Mouse (Mus musculus): ENCODE measurements around the gene Macrod2. TPM values are rescaled to one million over a fixed set of nuclear protein-coding genes. Genes with fewer than 3 reads are reported as not detected.

Macrod2 gene
- polyA plus RNA-seq, 1 experiment from 2014 or later: 75.4 TPM

DNA sequence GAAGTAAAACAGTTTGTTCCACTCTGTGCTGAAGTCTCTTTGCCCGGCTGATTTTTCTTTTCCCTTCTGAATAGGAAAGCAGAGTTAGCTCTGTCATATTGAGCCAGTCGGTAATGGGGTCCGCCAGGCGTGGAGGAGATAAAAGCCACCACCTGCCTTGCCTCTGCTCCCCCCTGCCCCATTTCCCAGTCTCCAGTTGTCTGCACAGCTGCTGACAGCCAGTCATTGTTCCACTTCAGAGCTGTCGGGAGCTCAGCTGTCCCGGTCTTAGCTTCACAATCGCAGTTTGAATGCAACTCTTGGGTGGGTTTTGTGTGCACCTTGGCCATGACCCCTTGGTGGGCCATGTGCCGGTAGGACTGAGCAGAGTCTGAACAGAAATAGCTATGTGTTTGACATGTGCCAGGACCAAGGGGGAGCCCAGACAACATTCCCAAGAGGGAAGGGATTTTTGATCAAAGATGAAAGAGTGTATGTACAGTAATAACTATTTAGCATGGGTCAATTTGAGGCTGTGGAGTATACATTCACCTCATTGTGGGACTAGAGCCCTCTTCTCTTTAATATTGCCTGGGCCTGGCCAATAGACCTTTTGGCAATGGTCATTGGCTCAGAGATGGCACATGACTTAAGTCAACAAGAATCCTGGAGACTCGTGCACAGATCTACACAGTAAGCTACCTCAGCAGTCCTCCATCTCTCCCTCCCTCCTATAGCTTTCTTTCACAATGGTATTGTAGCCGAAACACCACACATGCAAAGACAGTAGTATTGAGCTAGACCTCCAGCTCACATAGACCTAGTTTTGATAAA lies 917.2 kb downstream of the Macrod2 start:
- H3K27me3 ChIP-seq: no peaks in the 10 kb centered on the region
- H3K4me2 ChIP-seq (replicated peaks): no peak overlapping the region
- H3K27ac ChIP-seq: peak overlapping the region; percentile 37; the same call in 1 of the 2 replicates
- 17% methylated on average over 10 of the region's 10 CpGs for WGBS
- no peak overlapping the region for H3K4me3 ChIP-seq (replicated peaks)
- peaks cover 20% of the 10 kb centered on the region for H3K4me1 ChIP-seq (replicated peaks)
- H3K36me3 ChIP-seq: no peaks in the 10 kb centered on the region
- peak; percentile 94 for ATAC-seq
- no peaks in the 10 kb centered on the region for H3K9me3 ChIP-seq
- no peak overlapping the region for H3K9ac ChIP-seq (replicated peaks)

GRCm38 (mm10) chr2:141315349-141315748 lies 920.2 kb downstream of the Macrod2 start:
- Histone ChIP-seq H3K27ac (no peak overlapping the region), H3K4me3 (replicated peaks) (no peak overlapping the region), H3K9ac (replicated peaks) (no peak overlapping the region), H3K9me3 (no peaks in the 10 kb centered on the region), H3K4me1 (replicated peaks) (peaks cover 19% of the 10 kb centered on the region), H3K36me3 (no peaks in the 10 kb centered on the region), H3K27me3 (no peaks in the 10 kb centered on the region), H3K4me2 (replicated peaks) (no peak overlapping the region)
- ATAC-seq: no peak
- 92% methylated on average over 3 of the region's 3 CpGs for WGBS

- Histone ChIP-seq H3K9ac (replicated peaks) (no peak overlapping the region), H3K4me2 (replicated peaks) (no peak overlapping the region), H3K27ac (no peak overlapping the region), H3K4me3 (replicated peaks) (no peak overlapping the region), H3K9me3 (no peaks in the 10 kb centered on the region), H3K27me3 (no peaks in the 10 kb centered on the region), H3K36me3 (no peaks in the 10 kb centered on the region), H3K4me1 (replicated peaks) (no peaks in the 10 kb centered on the region)
- ATAC-seq: no peak; the same call in 1 of the 2 replicates
- WGBS: 63% methylated on average over 7 of the region's 7 CpGs
Measured at GRCm38 (mm10) chr2:141323956-141324460, 928.9 kb downstream of the Macrod2 start.

DNA sequence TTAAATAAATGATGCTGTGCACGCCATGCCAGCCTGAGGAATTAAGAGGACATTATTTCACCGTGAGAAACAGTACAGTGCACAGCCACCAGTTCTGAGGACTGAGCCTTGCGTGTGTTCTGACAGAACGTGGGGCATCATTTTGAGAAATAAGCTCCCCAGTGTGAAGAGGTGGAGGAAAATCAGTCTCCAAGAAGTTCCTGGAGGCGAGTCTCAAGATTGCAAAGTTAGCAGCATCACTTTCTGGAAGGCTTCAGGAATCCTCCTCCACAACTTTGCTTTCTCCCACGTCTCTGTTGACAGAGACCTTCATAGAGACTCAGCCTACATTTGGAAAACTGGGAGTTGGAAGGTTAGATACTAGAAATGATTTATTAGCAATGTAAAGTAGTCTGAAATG lies 932.2 kb downstream of the Macrod2 start:
- no peak overlapping the region for H3K9ac ChIP-seq (replicated peaks)
- no peak overlapping the region for H3K4me2 ChIP-seq (replicated peaks)
- H3K36me3 ChIP-seq: no peaks in the 10 kb centered on the region
- no peaks in the 10 kb centered on the region for H3K9me3 ChIP-seq
- no peaks in the 10 kb centered on the region for H3K4me1 ChIP-seq (replicated peaks)
- H3K4me3 ChIP-seq (replicated peaks): no peak overlapping the region
- 84% methylated on average over 6 of the region's 6 CpGs for WGBS
- H3K27ac ChIP-seq: no peak overlapping the region
- no peaks in the 10 kb centered on the region for H3K27me3 ChIP-seq
- ATAC-seq: no peak

DNA sequence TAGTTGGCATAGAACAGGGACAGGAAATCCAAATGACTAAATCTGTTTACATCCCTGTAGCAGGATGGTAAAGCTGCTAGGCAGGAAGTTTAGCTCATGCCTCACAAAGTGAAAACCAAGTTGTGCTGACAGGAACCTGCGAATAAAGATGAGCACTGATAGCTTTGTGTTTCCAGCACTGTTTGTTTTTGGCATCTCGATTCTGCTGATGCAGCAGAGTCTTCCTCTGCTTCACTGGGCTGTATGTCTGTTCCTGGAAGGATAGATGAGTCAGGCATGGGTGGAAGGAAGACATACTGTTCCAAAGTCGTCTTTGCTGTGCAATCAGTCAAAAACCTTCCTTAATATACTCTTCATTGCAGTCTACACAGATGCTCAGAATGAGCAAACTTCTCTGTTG lies 942.6 kb downstream of the Macrod2 start:
- no peak overlapping the region for H3K4me3 ChIP-seq (replicated peaks)
- no peaks in the 10 kb centered on the region for H3K4me1 ChIP-seq (replicated peaks)
- H3K27me3 ChIP-seq: no peaks in the 10 kb centered on the region
- no peak overlapping the region for H3K4me2 ChIP-seq (replicated peaks)
- no peak for ATAC-seq
- H3K9me3 ChIP-seq: 0 out of 2 replicates have a peak, but pooled peaks cover 3% of the 10 kb centered on the region
- H3K36me3 ChIP-seq: no peaks in the 10 kb centered on the region
- 85% methylated on average over 3 of the region's 3 CpGs for WGBS
- H3K9ac ChIP-seq (replicated peaks): no peak overlapping the region
- no peak overlapping the region for H3K27ac ChIP-seq

DNA sequence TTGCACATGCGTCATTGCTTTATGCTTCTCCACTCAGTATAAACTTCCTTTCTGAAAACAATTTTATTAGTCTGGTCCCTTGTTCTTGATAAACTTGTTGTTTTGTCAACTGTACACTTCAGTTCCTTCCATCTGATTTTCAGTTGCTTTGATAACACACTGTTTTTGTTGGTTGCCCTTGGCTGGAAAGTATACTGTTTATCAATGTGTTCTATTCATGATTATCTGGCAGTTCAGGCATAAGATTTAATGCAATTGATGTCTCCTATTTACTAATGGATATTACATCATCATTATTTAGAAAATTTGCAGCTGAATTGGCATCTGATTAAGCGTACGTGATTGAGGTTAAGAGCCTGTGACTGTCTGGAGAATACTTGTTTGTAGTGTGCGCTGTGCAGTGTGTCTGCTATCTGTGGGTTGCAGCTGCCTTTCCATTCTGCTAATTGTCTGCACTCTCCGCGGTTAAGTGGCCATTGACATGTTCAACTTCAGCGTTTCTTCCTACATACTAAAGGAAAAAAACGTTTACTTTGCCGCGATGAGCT lies 949.0 kb downstream of the Macrod2 start:
- Histone ChIP-seq H3K27ac (no peak overlapping the region), H3K9me3 (no peaks in the 10 kb centered on the region), H3K4me2 (replicated peaks) (no peak overlapping the region), H3K9ac (replicated peaks) (no peak overlapping the region), H3K4me3 (replicated peaks) (no peak overlapping the region), H3K4me1 (replicated peaks) (no peaks in the 10 kb centered on the region), H3K27me3 (no peaks in the 10 kb centered on the region), H3K36me3 (no peaks in the 10 kb centered on the region)
- ATAC-seq: peak; percentile 80
- WGBS: 61% methylated on average over 10 of the region's 10 CpGs

- WGBS: 82% methylated on average over 2 of the region's 2 CpGs
Measured at GRCm38 (mm10) chr2:141352623-141353022, 957.5 kb downstream of the Macrod2 start.

GRCm38 (mm10) chr2:141388632-141389031 lies 993.5 kb downstream of the Macrod2 start:
- Histone ChIP-seq H3K9me3 (no peaks in the 10 kb centered on the region), H3K36me3 (no peaks in the 10 kb centered on the region), H3K27ac (no peak overlapping the region), H3K27me3 (no peaks in the 10 kb centered on the region), H3K4me2 (replicated peaks) (no peak overlapping the region), H3K4me1 (replicated peaks) (no peaks in the 10 kb centered on the region), H3K4me3 (replicated peaks) (no peak overlapping the region), H3K9ac (replicated peaks) (no peak overlapping the region)
- ATAC-seq: no peak
- WGBS: 78% methylated on average over 2 of the region's 2 CpGs

More at GRCm38 (mm10) chr2:141352623-141353022, 957.5 kb downstream of the Macrod2 start:
- Histone ChIP-seq H3K9me3 (no peaks in the 10 kb centered on the region), H3K4me1 (replicated peaks) (no peaks in the 10 kb centered on the region), H3K27ac (no peak overlapping the region), H3K27me3 (no peaks in the 10 kb centered on the region), H3K4me2 (replicated peaks) (no peak overlapping the region), H3K9ac (replicated peaks) (no peak overlapping the region), H3K36me3 (no peaks in the 10 kb centered on the region), H3K4me3 (replicated peaks) (no peak overlapping the region)
- ATAC-seq: no peak

- no peak for ATAC-seq
- Histone ChIP-seq H3K27me3 (no peaks in the 10 kb centered on the region), H3K9me3 (no peaks in the 10 kb centered on the region), H3K4me2 (replicated peaks) (no peak overlapping the region), H3K9ac (replicated peaks) (no peak overlapping the region), H3K27ac (no peak overlapping the region), H3K4me1 (replicated peaks) (no peaks in the 10 kb centered on the region), H3K4me3 (replicated peaks) (no peak overlapping the region), H3K36me3 (no peaks in the 10 kb centered on the region)
- 86% methylated on average over 4 of the region's 4 CpGs for WGBS
Measured at GRCm38 (mm10) chr2:141391229-141391628, 996.1 kb downstream of the Macrod2 start.

GRCm38 (mm10) chr2:141394806-141395205 lies 999.7 kb downstream of the Macrod2 start:
- no peaks in the 10 kb centered on the region for H3K9me3 ChIP-seq
- ATAC-seq: no peak
- no peak overlapping the region for H3K4me2 ChIP-seq (replicated peaks)
- H3K4me1 ChIP-seq (replicated peaks): no peaks in the 10 kb centered on the region
- no peak overlapping the region for H3K27ac ChIP-seq
- H3K27me3 ChIP-seq: no peaks in the 10 kb centered on the region
- 66% methylated on average over 1 of the region's 1 CpGs for WGBS
- no peak overlapping the region for H3K9ac ChIP-seq (replicated peaks)
- H3K4me3 ChIP-seq (replicated peaks): no peak overlapping the region
- no peaks in the 10 kb centered on the region for H3K36me3 ChIP-seq

DNA sequence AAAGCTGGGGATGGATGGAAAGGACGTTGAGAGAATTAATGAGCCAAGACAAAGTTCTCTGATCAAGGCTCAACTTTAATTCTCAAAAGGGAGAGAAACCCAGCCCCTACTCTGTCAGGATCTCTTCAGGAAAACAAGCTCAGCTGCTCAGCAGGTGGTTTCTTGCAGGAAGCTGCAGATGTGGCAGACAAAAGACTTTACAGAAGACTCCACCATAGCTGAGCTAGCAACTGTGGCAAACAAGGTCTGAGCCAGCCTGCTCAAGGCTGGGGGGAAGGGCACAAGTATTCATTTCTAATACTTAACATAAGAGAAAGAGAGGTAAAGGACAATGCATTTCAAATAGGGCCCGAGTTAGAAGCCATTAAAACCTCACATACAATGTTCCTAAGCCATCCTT lies 1013.7 kb downstream of the Macrod2 start:
- no peak for ATAC-seq
- no peak overlapping the region for H3K4me2 ChIP-seq (replicated peaks)
- H3K27ac ChIP-seq: no peak overlapping the region
- H3K4me1 ChIP-seq (replicated peaks): no peaks in the 10 kb centered on the region
- H3K36me3 ChIP-seq: no peaks in the 10 kb centered on the region
- H3K4me3 ChIP-seq (replicated peaks): no peak overlapping the region
- WGBS: 10% methylated on average over 2 of the region's 2 CpGs
- no peaks in the 10 kb centered on the region for H3K27me3 ChIP-seq
- H3K9ac ChIP-seq (replicated peaks): no peak overlapping the region
- no peaks in the 10 kb centered on the region for H3K9me3 ChIP-seq

GRCm38 (mm10) chr2:141416436-141416835 lies 1021.3 kb downstream of the Macrod2 start:
- Histone ChIP-seq H3K9me3 (no peaks in the 10 kb centered on the region), H3K27ac (peak overlapping the region; percentile 44), H3K36me3 (no peaks in the 10 kb centered on the region), H3K4me1 (replicated peaks) (peaks cover 13% of the 10 kb centered on the region), H3K27me3 (no peaks in the 10 kb centered on the region), H3K9ac (replicated peaks) (no peak overlapping the region), H3K4me3 (replicated peaks) (no peak overlapping the region), H3K4me2 (replicated peaks) (no peak overlapping the region)
- ATAC-seq: peak; percentile 20; the same call in 1 of the 2 replicates
